Mouse (Mus musculus) bone marrow macrophage, adult 2 months (primary cell): ENCODE data around the gene Ap2s1.

Experiments
- CTCF ChIP-seq: IDR thresholded peaks from 2 replicates; pipeline ENCODE4 v1.5.1; 2012; ENCODE audit warnings: low read depth, mild to moderate bottlenecking, low read length, moderate library complexity
- POLR2A ChIP-seq: IDR thresholded peaks from 2 replicates; pipeline ENCODE4 v1.6.1; 2012; ENCODE audit warnings: mild to moderate bottlenecking, low read depth, low read length, borderline replicate concordance

DNA sequence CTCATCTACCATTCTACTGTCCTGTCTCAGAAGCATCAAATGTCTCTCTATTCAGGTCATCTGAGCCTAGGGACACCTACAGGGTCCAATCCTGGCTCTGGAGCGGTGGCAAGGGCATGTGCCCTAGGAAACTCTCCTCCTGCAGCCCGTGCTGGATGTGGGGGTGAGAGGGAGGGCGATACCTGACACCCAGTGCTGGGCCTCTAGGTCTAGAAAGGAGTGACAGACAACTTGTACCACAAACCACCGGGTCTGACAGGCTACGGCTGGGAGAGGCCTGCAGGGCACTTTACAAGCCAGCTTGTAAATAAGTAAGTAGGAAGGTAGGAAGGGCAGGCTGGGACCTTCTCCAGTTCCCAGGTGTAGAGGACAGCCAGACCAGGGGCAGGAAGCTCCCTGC is 37.7 kb downstream of the Ap2s1 start:
- TF ChIP-seq CTCF (no peak), POLR2A (no peak)
